Mouse (Mus musculus): ENCODE data around the gene Btbd16.

Btbd16 gene

GRCm38 (mm10) chr7:130819624-130820023 lies 45.8 kb downstream of the Btbd16 start:
- DNase-seq, result no peak

GRCm38 (mm10) chr7:130823992-130824391 lies 50.1 kb downstream of the Btbd16 start:
- no peak for DNase-seq

GRCm38 (mm10) chr7:130826343-130826742 lies 52.5 kb downstream of the Btbd16 start:
- DNase-seq, result no peak

- peak; percentile 75 for DNase-seq
Measured at GRCm38 (mm10) chr7:130827431-130827830, 53.6 kb downstream of the Btbd16 start.

GRCm38 (mm10) chr7:130827844-130828403 lies 54.1 kb downstream of the Btbd16 start:
- no peak for DNase-seq

DNA sequence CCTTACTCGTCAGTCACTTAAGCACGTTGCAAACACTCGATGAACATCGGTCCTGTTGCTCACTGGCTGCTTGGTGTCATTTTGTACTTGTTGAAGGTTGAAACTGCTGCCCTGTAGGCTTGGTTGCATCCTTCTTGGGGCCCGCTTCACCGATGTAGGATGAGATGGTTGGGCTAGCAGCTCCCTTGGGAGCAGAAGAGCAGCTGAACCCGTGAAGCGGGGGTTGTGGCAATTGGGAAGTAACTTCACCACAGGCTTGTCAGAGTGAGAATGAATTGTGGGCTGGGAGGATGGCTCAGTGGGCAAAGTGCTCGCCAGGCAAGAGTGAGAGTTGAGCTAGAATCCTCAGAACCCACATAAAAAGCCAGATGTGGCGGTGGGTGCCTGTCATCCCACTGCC lies 54.6 kb downstream of the Btbd16 start:
- DNase-seq, result no peak

DNA sequence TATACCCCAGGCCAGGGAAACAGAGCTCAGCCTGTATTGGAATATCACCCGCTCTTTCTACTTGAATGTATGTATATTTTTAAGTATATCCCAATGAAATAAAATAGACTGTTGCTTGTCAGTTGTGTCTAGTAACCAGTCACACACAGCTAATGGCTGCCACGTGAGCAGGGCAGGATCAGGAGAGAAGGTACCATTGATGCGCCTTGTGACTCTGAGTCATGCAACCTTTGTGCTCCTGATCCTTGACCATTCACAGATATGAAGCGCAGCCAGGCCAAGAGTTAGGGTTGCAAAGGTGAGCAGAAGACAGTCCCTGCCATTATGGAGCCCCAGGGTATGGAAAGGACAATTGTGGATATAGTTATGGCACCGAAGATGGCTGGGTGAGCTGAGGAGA lies 57.7 kb downstream of the Btbd16 start:
- DNase-seq, result peak; percentile 53

DNA sequence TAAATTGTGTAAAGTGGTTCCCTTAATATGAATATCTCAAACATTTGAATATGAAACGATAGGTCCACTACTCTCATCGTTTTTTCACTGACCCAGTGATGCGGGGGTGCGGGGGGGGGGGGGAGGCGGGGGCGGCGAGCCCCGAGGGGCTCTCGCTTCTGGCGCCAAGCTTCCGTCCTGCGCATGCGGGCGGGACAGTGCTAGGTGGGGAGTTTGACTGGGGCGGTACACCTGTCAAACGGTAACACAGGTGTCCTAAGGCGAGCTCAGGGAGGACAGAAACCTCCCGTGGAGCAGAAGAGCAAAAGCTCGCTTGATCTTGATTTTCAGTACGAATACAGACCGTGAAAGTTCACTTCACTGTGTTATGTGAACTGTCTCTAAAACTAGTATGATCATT lies 60.4 kb downstream of the Btbd16 start:
- DNase-seq, result peak; percentile 63

GRCm38 (mm10) chr7:130834958-130835861 lies 61.3 kb downstream of the Btbd16 start:
- peak; percentile 63 for DNase-seq

DNA sequence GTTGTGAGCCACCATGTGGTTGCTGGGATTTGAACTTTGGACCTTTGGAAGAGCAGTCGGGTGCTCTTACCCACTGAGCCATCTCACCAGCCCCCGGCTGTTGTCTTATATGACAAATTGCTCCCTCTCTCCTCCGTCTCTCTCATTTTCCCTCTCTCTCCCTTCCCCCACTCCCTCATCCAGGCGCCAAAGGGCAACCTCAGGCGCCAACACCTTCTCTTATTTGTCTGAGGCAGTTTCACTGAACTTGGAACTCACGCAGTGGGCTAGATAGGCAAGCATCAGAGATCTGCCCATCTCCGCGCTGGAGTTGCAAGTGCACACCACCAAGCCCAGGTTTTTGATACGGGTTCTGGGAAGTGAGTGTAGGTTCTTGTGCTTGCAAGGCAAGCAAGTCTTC lies 62.2 kb downstream of the Btbd16 start:
- DNase-seq, result peak; percentile 32

GRCm38 (mm10) chr7:130837941-130838657 lies 64.2 kb downstream of the Btbd16 start:
- DNase-seq, result peak; percentile 90

DNA sequence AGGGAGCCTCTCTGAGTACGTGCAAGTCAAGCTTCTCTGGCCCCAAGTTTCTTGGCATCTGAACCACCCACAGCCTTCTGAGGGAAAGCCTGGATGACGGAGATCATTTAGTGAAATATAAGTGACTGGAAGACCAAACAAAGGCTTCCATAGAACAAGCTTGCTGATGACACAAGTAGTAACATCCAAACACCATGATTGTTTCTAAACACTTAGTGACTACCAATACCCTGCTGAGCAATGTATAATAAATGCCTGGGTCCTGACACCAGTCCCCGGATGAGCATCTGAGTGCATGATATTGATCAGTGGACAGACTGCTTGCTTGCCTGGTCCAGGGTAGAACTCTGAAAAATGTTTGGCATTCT lies 64.8 kb downstream of the Btbd16 start:
- no peak for DNase-seq

GRCm38 (mm10) chr7:130839380-130840100 lies 65.7 kb downstream of the Btbd16 start:
- no peak for DNase-seq

DNA sequence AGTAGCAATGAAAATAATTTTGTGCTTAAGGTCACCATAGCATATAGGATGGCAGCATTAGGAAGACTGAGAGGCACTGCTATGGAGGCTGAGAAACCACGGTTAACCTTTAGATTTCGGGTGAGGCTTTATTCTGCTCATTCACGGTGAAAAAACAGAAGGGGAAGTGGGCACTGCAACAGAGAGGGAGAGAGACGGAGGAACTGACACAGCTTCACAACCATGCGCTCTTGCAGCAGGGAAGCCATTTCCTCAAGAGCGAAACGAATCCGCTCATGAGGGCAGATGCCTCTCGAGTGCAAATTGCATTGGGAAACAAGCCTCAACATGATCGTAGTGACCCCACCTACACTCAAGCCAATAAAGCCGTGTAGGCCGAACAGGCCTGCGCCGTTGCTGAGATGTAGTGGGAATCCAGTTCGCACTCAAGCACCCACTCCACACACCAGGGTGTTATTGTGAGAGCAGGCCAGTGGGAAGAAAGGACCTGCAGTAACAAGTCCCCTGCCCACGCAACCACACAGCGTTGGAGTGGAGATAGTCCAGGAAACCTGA lies 73.4 kb downstream of the Btbd16 start:
- no peak for DNase-seq

DNA sequence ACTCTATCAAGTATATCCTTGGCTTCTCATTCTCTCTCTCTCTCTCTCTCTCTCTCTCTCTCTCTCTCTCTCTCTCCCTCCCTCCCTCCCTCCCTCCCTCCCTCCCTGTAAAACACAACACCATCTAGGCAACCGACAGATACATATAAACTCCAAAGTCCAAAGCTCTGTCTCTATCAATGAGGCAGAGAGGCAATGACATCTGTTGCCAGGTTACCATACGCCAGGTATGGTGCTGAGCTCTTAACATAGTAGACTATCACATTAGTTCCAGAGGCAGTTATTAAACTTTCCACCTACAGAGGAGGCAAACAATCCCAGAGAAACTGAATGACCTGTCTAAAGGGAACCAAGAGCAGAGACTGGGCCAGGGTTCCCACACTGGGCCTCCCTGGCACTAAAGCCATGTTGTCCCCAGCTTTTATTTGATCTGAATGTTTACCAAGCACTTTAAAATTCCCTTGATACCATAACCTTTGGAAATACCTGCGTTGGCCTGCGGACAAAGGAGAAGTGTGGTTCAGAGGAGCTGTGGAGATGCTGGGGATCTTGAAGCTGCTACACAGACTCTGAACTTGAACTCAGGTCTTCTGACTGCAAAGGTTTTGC lies 80.9 kb downstream of the Btbd16 start:
- no peak for DNase-seq

DNA sequence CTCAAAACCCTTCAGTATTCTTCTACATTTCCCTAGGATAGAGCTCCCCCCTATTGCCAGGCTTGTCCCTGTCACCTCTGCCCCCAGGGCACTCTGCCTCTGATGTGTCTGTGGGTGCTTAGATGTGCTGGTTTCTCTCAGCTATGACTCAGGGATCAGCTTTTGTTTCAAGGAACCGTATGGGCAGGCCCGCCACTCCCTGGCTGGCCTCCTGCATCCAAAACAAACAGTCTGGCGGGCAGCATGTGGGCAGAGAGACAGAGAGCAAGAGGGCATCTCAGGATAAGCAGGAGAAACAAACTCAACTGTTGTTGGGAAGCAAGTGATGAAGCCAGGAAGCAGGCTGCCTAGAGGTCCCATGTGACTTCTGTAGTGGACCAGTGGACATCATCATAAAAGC lies 81.8 kb downstream of the Btbd16 start:
- DNase-seq, result peak; percentile 54

- DNase-seq, result no peak
Measured at GRCm38 (mm10) chr7:130857973-130858372, 84.1 kb downstream of the Btbd16 start.

DNA sequence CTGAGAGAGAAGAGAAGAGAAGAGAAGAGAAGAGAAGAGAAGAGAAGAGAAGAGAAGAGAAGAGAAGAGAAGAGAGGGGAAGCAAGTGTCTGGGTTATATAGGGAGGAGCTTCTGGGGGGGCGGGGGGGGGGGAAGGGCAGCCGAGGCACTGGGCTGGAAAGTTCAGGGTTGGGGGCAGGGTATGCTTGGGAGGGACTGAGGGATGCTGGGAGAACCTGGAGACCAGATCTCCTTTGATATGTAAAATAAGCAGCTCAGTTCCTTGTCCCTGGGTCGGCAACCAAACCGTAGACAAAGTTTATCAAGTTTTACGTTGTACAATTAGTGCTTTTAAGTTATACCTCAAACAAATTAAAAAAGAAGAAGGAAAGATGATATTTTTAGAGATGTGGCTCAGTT lies 86.1 kb downstream of the Btbd16 start:
- no peak for DNase-seq

DNA sequence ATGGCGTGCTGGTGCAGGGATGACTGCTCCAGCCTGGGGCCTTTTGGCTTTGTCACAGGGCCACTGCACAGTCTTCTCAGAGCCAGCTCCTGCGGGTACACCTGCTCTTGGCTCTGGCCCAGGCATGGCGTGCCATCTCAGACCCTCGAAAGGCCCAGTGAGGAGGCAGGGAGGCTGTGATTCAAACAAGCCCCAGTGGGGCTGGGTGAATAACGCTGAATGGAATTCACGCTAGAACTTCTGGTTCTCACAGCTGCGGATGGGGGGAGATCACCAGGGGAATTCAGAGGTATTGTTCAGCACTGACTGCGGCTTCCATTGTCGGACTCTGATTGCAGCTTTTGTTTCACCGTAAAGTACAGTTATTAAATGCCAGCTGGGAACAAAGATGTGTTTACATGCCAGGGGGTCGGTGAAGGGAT lies 86.9 kb downstream of the Btbd16 start:
- peak; percentile 45 for DNase-seq

DNA sequence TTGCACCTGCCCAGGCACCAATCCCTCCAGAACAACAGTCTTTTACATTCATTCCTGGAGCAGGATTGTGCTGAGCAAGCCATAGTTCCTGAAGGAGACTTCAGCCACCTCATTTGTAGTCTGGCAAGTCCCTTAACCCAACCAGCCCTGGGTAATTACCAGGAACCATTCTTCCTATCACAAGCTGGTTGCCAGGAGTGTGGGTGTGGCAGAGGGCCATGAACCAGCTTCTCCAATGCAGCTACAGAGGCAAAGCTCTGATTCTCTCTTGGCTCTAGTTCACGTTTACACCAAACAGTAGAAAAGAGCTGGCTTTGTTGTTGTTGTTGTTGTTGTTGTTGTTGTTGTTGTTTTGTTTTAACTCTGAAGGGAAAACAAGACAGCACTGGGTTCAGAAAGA lies 88.6 kb downstream of the Btbd16 start:
- DNase-seq, result peak; percentile 37

- DNase-seq, result no peak
Measured at GRCm38 (mm10) chr7:130864711-130865110, 90.8 kb downstream of the Btbd16 start.

Measured in kidney, postnatal 14 days (tissue).